Mouse (Mus musculus): ENCODE measurements around the gene Arl5c.

DNA sequence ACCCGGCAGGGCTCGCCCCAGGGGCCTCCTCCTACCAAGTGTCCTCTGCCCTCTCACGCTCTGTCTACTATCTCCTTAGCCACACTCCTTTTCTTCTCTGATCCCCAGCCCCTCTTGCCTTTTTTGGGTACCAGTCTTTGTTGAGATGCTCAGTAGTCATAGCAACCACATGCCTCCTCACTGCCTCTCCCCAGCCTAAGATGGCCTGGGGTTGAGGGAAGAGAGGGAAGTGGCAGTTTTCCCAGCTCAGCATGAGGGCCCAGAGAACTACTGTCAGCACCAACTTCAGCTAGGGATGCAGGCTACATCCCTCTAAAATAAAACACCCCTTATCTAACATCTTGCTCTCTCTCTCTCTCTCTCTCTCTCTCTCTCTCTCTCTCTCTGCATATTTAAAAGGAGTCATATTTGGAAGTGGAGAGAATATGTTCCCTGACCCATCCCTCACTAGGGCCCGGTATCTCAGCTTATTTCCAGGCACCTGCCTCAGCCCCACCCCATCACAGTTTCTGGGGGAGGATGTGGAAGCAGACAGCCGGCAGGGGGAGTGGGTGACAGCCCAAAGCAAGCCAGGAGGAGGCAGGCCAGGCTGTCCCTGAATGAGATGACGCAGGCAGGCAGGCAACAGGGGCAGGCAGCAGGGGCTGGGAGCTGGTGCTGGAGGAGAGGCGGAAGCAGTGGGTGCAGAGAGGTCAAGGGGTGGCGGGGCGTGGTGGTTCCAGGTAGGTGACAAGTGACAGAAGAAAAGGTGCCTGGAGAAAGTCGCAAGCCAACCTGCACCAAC lies 23.1 kb upstream of the Arl5c start:
- TF ChIP-seq CTCF (IDR thresholded peaks at IDR 0.05; ENCODE audit: borderline replicate concordance, insufficient read depth, low read depth, low read length) = peak; percentile 10; the same call in 1 of the 2 replicates
- no peak for TF ChIP-seq POLR2A (IDR thresholded peaks at IDR 0.05; ENCODE audit: borderline replicate concordance, insufficient read depth, low read length)

Data from cerebellum, adult 2 months (tissue).